Mouse (Mus musculus) lung, adult 2 months (tissue): Measurements from ENCODE around the gene Lysmd3. TPM values are rescaled to one million over a fixed set of nuclear protein-coding genes. Genes with fewer than 3 reads are reported as not detected.
"Not testable (repeated sequence)": the region's sequence is repeated elsewhere in the genome, so short reads cannot be mapped to it uniquely, and the experiment has no call there.

Source experiments
- DNase-seq: peaks from one replicate; pipeline ENCODE4 v3.0.0; 2022
- H3K4me1 ChIP-seq: fragments of 200-500 bp; 2 replicates; pipeline ENCODE4 v1.6.1; 2011; ENCODE audit warnings: low read length; ENCODE audit not compliant: control insufficient read depth, insufficient read depth
- H3K4me3 ChIP-seq: fragments of 200-500 bp; replicated peaks from 2 replicates; pipeline ENCODE3; 2011; ENCODE audit warnings: low read depth, mild to moderate bottlenecking, control low read depth, low read length; ENCODE audit errors: extremely low read depth
- CTCF ChIP-seq: fragments of 200-500 bp; IDR thresholded peaks from 2 replicates; pipeline ENCODE4 v1.5.1; 2011; ENCODE audit warnings: mild to moderate bottlenecking, low read length, control low read depth; ENCODE audit not compliant: insufficient read depth
- POLR2A ChIP-seq: fragments of 200-500 bp; IDR thresholded peaks from 2 replicates; pipeline ENCODE4 v1.6.1; 2011; ENCODE audit warnings: low read depth, mild to moderate bottlenecking, control low read depth, low read length, borderline replicate concordance; ENCODE audit errors: extremely low read depth
- WGBS: fragments of 180-500 bp; shearing (Covaris S2); methylation state at CpG from one replicate; pipeline ENCODE4 v1.1.7; 2018; 5-methylcytosine and 5-hydroxymethylcytosine counted together
- polyA plus RNA-seq: library from polyadenylated mRNA; depleted of rRNA; stranded (reverse); fragments of >200 nt; gene quantifications from 2 replicates; pipeline ENCODE4 v1.2.3, GENCODE M21; 2012

The Lysmd3 gene
- polyA plus RNA-seq, 1 experiment: 6.1 TPM

- 50% methylated on average over 7 of the region's 7 CpGs for WGBS
- TF ChIP-seq POLR2A: no peak
These were observed 14.8 kb upstream of the Lysmd3 start for GRCm38 (mm10) chr13:81642491-81643149.

DNA sequence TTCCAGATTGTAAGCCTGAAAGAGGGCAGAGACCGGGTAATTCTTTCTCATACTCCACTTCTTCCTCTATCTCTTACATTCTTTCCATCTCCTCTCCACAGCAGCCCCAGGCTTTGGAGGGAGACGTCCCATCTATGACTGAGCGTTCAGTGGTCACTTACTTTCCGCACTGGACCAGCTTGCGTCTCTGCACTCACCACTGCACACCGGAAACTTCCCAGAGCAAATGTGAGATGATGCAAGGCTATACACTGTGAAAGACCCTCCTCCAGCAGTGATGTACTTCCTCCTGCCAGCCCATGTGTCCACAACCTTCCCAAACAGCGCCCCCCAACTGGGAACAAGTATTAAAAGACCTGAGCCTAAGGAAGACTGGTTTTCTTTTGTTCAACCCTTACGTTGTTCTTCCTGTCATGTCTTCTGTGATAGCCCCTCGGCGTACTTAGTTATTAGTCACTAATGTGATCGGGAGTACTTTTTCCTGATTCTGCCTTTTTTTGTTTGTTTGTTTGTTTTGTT, 13.4 kb upstream of the Lysmd3 start:
- TF ChIP-seq CTCF (no peak), POLR2A (no peak)
- no peaks in the 10 kb centered on the region for H3K4me1 ChIP-seq
- H3K4me3 ChIP-seq: no peak overlapping the region
- WGBS: 84% methylated on average over 11 of the region's 11 CpGs
- no peak for DNase-seq

More at GRCm38 (mm10) chr13:81642491-81643149, 14.8 kb upstream of the Lysmd3 start:
- H3K4me3 ChIP-seq: no peak overlapping the region
- no peak for DNase-seq
- H3K4me1 ChIP-seq: no peaks in the 10 kb centered on the region

- Histone ChIP-seq H3K4me1 (no peaks in the 10 kb centered on the region), H3K4me3 (no peak overlapping the region)
- 73% methylated on average over 6 of the region's 6 CpGs for WGBS
- no peak for DNase-seq
- TF ChIP-seq POLR2A (no peak), CTCF (no peak)
These were observed 11.1 kb upstream of the Lysmd3 start for GRCm38 (mm10) chr13:81646348-81646747.

GRCm38 (mm10) chr13:81650382-81650781, 7.1 kb upstream of the Lysmd3 start:
- H3K4me3 ChIP-seq, DNase-seq, H3K4me1 ChIP-seq: not testable (repeated sequence)
- 72% methylated on average over 5 of the region's 6 CpGs for WGBS

- no peak for TF ChIP-seq POLR2A
- no peak for TF ChIP-seq CTCF
These were observed 1.2 kb upstream of the Lysmd3 start for GRCm38 (mm10) chr13:81656091-81656850.

DNA sequence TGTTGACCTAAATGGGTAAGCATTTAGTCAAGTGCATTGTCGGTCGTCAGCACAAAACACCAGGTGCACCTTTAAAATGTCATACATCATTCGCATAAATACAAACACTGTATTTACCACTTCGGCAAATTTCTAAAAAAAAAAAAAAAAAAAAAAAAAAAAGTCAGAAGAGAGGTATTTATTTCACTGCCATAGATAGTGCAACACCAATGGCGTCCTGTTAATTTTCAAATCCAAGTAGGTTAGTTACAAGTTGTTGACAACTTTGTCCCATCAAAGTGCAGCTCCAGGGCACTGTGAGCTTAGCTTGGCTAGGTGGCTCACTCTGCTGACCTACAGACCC, 484 bp upstream of the Lysmd3 start:
- Histone ChIP-seq H3K4me1 (no peaks in the 10 kb centered on the region; the same call in none of the 2 replicates), H3K4me3 (peak overlapping the region; percentile 58)
- 19% methylated on average over 5 of the region's 5 CpGs for WGBS
- TF ChIP-seq POLR2A (no peak), CTCF (no peak)
- no peak for DNase-seq

More at GRCm38 (mm10) chr13:81656091-81656850, 1.2 kb upstream of the Lysmd3 start:
- 38% methylated on average over 14 of the region's 14 CpGs for WGBS
- Histone ChIP-seq H3K4me3 (no peak overlapping the region), H3K4me1 (no peaks in the 10 kb centered on the region; the same call in none of the 2 replicates)
- DNase-seq: no peak

GRCm38 (mm10) chr13:81658053-81658752, 740 bp downstream of the Lysmd3 start:
- TF ChIP-seq CTCF (no peak), POLR2A (no peak)
- no peaks in the 10 kb centered on the region; the same call in none of the 2 replicates for H3K4me1 ChIP-seq
- DNase-seq: no peak
- peak overlapping the region; percentile 70 for H3K4me3 ChIP-seq
- 2% methylated on average over 21 of the region's 21 CpGs for WGBS

DNA sequence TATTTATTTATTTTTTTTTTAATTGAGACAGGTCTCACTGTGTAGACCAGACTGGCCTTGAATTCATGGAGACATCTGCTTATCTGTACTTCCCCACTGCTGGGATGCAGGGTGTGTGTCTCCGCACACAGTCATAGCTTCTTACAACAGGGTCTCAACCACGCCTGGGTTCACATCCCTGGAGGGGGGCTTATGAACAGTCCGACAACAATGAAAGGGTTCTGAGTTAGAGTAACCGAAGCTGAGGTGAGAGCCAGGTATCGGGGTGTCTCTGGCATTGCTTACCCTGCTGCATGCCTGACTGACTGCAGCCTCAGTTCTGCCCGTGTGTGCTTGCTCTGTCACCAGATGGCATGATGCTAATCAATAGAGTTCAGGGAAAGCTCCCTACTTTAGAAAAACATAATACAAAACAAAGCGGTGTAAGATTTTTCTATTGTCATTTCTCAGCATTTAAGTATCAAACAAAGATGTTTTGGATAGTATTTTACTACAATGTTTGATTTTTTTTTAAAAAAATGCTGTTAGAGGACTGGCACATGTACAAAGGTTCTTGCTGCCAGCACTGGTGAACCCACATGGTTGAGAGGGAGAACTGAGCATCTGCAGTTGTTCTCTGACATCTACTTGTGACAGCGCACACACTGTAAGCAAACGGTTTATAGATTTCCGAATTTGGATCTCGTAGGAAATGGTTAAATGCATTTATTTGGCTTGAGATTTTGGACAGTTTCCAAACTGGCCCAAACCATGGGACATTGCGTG, 6.3 kb downstream of the Lysmd3 start:
- Histone ChIP-seq H3K4me1 (no peaks in the 10 kb centered on the region; the same call in none of the 2 replicates), H3K4me3 (no peak overlapping the region)
- 77% methylated on average over 12 of the region's 12 CpGs for WGBS
- no peak for DNase-seq
- TF ChIP-seq POLR2A (no peak), CTCF (no peak)

- Histone ChIP-seq H3K4me3 (no peak overlapping the region), H3K4me1 (no peaks in the 10 kb centered on the region; the same call in 1 of the 2 replicates)
- 78% methylated on average over 5 of the region's 5 CpGs for WGBS
- TF ChIP-seq POLR2A: no peak
- no peak for DNase-seq
These were observed 6.9 kb downstream of the Lysmd3 start for GRCm38 (mm10) chr13:81664331-81664698.
